Mouse (Mus musculus): ENCODE results near the gene Wdr89. TPM values are rescaled to one million over a fixed set of nuclear protein-coding genes. Genes with fewer than 3 reads are reported as not detected.
"Not testable (repeated sequence)": the region's sequence is repeated elsewhere in the genome, so short reads cannot be mapped to it uniquely, and the experiment has no call there.

Gene Wdr89
- polyA plus RNA-seq (2012; rRNA removed): 3.2 and 3.9 TPM in 2 replicates

DNA sequence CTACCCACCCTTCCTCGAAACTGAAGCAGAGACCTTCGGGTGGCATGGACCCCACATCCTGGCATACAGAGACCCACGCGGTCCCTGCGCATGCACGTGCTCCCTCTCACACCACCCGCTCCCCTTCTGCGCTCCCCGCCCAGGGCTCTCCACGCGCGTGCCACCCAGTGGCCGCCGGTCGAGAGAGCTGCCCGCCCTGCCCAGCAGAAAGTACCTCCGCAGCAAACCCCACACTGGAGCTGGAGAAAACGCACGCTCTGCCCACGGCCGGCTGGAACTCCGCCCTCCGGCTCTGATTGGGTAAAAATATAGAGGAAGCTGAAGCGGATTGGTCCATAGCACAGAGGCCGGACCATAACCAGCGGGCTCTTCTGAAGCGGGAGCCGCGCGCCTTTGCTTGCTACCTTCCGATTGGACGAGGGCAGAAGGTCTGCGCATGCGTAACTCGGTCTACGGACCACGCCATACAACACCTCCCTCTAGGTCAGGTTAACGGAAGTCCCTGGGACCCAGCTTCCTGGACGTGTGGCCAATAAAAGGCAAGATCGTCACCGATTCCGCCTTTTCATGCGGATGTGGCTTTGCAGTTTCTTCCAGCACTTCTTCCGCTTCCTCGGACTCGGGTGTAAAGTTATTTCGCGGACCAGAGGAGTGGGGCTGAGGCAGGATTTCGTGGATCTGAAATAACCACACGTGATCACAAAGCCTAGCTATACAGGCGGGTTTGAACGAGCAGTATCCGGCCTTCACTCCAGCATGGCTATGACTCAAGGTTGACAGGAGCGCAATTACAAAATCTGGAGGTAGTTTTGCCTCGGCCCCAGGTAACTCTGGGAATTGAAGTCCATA, at the start of gene Wdr89:
TSS of gene Wdr89 (minus strand) at position 280 of the 849 bp plus-strand sequence.
- DNase-seq (ENCODE audit: low read depth): peak; percentile 98

DNA sequence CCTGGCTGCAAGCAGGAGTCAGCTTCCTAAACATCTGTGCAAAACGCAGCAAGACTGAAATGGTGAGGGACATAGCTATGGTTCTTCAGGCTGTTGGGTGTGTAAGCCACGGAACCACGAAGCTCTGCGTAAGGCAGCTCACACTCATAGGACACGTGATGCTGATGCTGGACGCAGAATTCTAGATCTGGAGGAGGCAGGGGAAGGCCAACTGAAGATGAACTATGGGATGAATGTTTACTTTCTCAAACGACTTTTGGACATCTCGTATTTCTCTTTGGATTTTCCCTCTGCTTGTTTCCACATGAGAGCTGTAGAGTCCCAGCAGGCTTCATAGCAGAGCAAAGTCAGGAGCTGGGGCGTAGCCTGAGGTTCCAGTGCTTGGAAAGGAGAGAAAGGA, 44.3 kb upstream of the Wdr89 start:
- DNase-seq (ENCODE audit: low read depth): no peak

DNA sequence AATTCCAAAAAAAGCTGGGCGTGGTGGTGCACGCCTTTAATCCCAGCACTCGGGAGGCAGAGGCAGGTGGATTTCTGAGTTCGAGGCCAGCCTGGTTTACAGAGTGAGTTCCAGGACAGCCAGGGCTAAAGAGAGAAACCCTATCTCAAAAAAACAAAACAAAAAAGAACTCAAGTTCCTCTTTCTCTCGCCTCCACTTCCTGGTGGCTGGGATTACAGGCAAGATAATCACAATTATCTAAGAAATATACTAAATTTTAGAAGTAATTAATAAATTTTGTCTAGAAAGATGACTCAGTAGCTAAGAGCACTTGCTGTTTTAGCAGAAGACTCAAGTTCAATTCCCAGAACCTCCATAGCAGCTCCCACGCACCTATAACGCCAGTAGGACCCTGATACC, 43.6 kb upstream of the Wdr89 start:
- DNase-seq (ENCODE audit: low read depth): not testable (repeated sequence)

DNA sequence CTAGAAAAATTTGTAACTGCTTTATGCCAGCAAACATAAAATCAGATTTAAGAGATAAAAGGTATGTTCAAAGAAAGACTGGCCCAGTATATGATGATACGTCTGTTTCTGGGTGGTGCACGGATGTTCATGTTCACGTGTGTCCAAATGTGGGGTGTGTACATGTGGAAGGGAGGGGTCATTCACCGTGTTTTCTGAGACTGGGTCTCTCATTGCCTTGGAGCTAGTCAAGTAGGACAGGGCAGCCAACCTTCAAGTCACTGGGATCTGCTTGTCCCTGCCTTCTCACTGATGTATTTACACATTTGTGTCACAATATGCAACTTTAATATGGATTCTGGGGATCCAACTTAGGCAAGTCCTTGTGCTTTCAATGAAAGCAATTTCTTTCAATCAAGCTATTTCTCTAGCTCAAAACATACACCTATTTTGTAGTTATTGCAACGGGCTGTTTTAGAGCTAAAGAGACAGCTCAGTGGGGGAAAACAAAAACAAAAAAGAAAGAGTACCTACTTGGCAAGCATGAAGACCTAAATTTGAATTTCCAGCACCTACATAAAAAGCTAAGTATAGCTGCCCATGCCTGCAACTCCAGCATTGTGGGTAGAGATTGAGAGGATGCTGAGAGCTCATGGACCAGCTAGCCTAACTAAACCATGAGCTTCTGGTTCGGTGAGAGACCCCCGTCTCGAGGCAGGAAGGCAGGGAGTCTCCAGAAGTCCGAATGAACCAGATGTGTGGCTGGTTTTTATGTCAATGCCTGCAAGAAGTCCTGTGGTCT, 41.4 kb upstream of the Wdr89 start:
- no peak for DNase-seq (ENCODE audit: low read depth)

DNA sequence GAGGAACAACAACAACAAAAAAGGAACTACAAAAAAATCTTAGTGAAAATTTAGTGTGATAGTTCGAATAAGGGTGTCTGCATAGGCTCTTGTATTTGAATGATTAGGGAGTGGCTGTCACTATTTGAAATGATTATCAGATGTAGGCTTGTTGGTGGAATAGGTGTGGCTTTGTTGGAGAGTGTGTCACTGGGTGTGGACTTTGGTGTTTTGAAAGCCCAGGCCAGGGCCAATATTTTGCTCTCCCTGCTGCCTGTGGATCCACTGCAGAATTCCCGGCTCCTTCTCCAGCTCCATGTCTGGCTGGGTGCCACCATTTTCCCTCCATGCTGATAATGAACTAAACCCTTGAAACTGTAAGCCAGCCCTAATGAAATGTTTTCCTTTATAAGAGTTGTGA, 40.2 kb upstream of the Wdr89 start:
- no peak for DNase-seq (ENCODE audit: low read depth)

DNA sequence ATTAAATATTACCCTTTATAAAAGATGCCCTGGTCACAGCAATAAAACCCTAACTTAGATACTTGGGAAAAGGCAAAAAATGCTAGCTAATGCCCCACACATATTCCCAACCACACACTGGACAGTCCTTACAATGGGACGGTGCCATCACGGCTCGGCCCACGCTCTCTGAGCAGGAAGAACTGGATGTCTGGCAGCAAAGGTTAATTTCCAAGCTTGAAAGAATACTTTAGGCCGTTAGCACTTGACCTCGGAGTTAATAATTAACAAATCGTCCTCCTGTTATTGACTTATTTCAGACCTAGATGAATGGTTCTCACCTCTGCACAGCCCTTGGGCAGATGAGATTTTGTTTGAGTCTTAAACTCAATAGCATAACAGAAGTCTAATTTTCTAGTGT, 37.3 kb upstream of the Wdr89 start:
- no peak for DNase-seq (ENCODE audit: low read depth)

DNA sequence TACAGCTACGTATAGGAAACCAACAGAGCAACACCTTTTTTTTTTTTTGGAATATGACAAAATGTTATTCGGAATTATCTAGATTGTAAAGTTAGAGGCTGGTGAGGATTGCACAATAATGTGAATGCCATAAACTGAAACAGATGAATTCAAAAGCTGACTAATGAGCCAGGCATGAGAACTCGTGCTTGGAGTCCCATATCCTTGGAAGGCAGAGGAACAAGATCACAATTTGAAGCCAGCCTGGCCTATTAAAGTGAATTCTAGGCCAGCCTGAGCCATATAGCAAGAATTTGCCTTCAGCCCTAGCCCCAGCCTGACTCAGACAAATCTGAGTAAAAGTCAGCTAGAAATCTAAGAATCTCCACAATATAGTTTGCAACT, 33.4 kb upstream of the Wdr89 start:
- no peak for DNase-seq (ENCODE audit: low read depth)

DNA sequence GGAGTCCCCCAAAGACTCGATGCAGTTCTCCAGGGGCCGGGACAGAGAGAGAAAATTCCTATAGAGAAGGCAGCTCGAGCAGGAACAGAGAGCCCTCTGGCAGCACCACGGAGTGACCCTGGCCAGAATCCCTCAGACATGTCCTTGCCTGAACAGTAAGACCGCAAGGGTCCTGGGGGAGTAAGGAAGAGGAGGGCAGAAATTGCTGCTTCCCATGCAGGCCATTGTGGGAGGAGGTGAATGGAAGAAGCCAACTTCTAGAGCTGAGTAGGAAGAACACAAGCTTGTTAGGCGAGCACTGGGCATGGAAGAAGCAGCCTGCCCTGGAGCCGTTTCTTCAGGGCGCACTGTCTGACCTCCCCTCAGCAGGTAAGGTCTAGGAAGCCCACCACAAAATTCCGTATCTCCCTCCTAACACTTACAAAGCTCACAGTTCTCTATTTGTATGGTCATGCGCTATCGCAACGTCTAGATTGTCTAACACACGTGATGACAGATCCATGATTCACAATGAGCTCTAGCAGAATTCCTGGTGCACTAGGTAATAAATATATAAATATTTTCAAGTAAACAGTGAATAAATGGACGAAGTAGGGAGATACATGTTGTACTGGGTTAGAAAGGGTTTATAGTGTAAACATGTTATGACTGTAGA, 32.9 kb upstream of the Wdr89 start:
- DNase-seq (ENCODE audit: low read depth): no peak

DNA sequence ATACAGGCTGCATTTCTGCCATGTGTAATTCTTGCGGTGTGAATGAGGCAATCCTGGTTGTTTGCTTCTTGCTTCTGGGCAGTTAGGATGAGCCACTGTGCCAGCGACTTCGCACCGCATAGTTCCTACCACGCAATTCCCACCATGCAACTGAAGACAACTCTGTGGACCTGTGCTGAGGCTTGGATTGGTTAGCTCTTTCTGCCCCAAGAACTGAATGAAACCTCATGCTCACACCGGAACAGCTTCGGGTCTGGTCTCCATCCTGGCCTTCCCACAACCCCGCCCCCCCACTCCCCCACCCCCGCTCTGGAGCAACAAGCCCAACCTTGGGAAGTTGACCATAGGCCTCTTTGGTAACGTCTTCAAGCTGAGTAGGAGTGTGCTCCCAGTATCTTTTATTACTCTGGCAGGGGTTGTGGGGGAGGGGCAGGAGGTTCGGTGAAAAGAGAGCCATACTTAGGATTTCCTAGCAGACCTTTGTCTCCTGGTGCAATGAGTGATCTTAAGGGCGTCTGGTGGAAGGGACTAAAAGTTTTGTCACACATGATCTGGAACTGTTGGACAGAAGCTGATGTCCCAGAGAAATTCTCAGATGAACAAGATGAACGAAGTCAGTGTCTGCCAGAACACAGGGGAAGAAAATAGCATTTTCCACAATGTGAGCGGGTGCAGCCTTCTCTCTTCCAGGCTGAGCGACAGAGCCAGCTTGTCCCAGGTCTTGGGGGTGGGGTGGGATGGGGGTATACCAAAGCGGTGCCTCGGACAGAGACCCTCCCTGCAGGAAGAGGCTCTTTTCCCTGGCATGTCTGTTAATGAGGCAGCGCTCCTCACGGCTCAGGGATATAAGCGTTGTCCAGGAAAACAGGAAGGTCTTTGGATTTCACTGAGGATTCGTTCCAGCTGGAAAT, 32.1 kb upstream of the Wdr89 start:
- DNase-seq (ENCODE audit: low read depth): peak; percentile 94

DNA sequence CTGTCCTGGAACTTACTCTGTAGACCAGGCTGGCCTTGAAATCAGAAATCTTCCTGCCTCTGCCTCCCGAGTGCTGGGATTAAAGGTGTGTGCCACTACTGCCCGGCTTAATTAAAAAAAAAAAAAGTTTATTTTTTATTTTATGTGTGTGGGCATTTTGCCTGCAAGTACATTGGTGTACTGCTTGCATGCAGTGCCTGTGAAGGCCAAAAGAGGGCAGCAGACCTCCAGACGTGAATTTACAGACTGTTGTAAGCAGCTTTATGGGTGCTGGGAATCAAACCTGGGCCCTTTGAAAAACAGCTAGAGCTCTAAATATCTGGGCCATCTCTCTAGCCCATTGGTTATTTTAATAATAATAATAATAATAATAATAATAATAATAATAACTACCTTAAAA, 29.4 kb upstream of the Wdr89 start:
- no peak for DNase-seq (ENCODE audit: low read depth)

DNA sequence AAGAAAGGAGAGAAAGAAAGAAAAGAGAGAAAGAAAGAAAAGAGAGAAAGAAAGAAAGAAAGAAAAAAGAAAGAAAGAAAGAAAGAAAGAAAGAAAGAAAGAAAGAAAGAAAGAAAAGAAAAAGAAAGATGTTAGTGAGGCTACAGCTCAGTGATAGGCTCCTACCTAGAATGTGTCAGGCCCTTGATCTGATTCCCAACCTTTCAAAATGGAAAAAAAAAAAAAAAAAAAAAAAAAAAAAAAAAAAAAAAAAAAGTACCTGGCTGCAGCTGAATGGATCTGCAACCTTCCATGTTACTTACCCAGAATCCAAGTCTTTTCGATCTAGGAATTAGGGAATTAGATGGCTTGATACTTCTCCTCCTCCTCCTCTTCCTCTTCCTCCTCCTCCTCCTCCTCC, 26.5 kb upstream of the Wdr89 start:
- not testable (repeated sequence) for DNase-seq (ENCODE audit: low read depth)

DNA sequence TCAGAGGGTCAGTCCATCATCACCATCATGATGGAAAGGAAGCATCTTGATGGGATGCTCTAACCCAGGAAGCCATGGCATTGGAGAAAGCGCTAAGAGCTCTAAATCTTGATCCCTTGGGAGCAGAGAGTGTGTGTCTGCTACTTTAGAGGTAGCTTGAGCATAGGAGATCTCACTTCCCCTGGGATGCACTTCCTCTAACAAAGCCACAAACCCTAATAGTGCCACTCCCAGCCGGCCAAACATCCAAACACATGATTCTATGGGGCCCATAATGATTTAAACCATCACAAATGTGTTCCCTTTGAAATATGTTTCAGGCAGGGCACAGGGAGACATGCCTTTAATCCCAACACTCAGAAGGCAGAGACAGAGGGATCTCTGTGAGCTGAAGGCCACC, 19.7 kb upstream of the Wdr89 start:
- no peak for DNase-seq (ENCODE audit: low read depth)

DNA sequence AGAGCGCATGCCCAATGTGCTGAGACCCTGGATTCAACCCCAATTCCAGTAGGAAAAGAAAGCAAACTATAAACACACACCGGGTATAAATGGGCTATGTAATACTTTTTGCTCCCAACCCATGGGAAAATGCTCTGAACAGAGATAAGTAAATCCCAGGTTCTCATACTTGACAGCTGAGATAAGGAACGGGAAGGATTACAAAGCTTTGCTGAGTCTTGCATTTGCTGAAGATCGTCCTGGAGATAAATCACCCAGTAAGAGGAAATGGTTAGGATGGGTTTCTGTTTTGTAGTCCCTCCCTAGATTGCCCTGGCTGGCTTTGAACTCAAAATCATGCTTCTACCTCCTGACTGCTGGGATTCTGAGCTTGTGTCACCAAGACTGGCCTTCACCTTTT, 18.0 kb upstream of the Wdr89 start:
- DNase-seq (ENCODE audit: low read depth): no peak

DNA sequence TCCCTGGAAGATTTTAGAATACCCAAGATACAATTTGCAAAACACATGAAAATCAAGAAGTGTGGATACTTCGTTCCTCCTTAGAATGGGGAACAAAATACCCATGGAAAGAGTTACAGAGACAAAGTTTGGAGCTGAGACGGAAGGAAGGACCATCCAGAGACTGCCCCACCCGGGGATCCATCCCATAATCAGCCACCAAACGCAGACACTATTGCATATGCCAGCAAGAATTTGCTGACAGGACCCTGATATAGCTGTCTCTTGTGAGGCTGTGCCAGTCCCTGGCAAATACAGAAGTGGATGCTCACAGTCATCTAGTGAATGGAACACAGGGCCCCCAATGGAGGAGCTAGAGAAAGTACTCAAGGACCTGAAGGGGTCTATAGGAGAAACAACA, 14.7 kb upstream of the Wdr89 start:
- not testable (repeated sequence) for DNase-seq (ENCODE audit: low read depth)

DNA sequence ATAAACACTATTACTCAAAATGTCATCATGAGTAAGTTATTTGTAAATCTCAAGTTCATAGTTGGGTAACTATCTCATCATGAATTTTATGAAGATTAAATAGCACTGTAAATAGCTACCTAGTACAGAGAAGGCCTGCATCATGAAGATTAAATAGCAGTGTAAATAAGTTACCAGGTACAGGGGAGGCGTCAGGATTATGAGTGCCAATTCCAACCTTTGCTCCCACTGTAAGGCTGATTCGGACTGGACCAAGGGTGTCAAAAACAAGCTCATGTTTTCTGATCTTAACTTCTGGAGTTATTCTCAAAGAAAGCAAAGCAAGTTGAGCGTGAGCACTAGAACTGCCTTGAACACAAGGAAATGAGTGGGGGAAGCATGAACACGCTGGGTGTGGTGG, 14.3 kb upstream of the Wdr89 start:
- no peak for DNase-seq (ENCODE audit: low read depth)

DNA sequence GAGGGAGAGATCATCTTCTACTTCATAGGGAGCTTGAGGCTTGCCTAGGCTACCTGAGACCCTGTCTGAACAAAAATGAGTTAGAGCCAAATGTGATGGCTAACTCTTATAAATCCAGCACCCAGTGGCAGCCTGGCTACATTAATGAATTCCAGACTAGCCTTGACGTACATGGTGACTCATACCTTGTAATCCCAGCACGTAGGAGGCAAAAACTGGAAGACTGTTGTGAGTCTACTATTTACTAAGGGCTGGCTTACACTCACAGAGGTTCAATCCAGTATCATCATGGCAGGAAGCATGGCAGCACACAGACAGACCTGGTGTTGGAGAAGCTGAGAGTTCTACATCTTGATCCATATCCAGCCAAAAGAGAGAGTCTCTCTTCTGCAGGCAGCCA, 13.5 kb upstream of the Wdr89 start:
- DNase-seq (ENCODE audit: low read depth): no peak

DNA sequence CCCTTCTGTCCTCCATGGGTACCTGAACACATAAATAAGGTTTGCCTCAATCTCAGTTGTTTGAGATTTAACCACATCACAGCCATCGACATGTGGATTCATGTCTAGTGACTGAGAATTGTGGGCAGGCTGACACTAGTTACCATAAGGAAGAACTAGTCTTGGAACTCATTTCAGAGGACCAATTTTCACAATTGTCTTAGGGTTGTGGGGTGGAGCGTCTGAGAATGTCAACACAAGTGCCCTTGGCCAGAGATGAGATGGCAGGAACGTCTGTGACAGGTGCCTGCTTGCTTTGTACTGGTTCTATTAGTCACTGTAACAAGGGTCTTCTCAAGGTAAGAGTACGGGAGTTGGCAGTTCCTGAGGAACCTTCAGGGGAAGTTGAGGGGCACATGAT, 11.8 kb upstream of the Wdr89 start:
- DNase-seq (ENCODE audit: low read depth): no peak

DNA sequence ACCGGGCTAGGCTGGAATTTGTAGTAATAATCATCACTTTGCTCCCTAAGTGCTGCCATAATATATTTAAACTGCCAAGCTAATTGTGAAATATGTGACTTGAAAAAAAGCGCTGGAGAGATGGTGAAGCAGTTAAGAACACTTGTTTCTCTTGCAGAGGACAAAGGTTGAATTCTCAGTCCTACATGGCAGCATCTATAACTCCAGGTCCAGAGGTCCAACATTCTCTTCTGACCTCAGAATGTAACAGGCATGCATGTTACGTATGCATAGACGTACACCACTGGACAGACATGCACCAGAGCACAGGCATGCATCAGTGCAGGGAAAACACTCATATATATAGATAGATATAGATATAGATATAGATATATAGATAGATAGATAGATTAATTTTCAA, 9.1 kb upstream of the Wdr89 start:
- no peak for DNase-seq (ENCODE audit: low read depth)

DNA sequence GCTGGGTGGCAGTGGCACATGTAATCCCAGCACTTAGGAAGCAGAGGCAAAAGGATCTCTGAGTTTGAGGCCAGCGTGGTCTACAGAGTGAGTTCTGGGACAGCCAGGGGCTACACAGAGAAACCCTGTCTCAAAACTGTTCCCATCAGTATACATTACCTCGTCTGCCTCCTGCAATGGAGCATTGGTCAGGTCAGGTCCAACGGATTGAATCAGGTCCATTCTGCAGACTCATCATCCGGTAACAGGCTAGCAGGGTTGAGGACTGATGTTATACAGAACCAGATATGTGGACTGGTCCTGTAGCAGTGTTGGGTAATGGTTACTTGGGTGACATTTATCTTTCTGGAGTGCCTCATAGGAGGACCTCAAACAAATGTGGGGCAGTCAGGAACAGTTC, 3.3 kb upstream of the Wdr89 start:
- no peak for DNase-seq (ENCODE audit: low read depth)

DNA sequence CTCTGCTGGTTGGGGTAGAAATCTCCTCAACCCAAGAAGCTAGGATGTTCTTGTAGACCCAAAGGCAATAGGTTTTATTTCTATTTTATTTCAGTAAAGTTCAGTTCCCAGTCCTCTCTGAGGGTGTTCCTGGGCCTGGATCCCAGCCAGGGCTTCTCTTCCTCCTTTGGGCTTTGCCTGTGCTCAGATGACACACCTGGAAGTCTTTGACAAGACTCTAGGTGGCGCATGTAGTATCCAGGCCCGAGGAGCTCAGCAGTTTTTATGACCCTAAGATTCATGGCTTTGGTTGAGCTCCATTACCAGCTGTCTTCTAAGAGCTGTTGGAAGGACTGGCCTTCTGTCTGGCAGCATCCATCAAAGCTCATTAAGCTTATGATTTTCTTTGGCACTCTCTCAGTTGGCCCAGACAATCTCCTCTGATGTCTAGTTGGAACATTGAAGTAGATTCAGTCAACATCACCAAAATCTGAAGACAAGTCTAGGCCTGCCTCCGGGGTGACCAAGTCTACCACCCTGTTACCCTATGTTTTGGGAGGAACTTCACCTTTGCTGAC, 2.5 kb upstream of the Wdr89 start:
- DNase-seq (ENCODE audit: low read depth): peak; percentile 99

DNA sequence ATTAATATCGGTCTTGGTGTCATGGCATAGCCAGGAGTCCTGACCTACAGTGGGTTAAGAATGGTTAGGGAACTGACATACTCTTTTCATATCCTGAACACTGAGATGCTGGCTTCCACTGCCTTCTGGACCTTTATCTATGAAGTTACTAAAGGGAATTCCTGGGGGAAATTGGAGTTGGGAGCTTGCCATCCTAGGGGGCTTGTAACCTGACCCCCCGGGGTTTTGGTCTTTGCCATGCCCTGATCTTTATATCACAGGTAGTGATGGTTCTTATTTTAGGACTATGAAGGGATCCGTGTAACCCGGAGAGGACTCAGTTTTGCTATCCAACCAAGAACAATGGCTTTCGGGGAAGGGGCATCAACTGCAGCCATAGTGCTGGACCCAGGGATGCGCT, 1.3 kb upstream of the Wdr89 start:
- no peak for DNase-seq (ENCODE audit: low read depth)

All from gonadal fat pad, adult 2 months (tissue).